Mouse (Mus musculus) E14TG2a.4 (cell line): ENCODE measurements at regions not wholly inside any gene's neighbourhood (a gene's known extent, or its start where the extent isn't known, plus 50 kb on each side); places are given as distances from the start of the nearest gene placed in this dataset.

Source experiments
- H3K27me3 ChIP-seq: 2 replicates; pipeline ENCODE4 v1.6.1; 2014; ENCODE audit warnings: low read length, control low read depth; ENCODE audit not compliant: insufficient read depth
- H3K36me3 ChIP-seq: 2 replicates; pipeline ENCODE4 v1.6.1; 2014; ENCODE audit warnings: low read length, control low read depth; ENCODE audit not compliant: insufficient read depth
- H3K4me1 ChIP-seq: replicated peaks from 2 replicates; pipeline ENCODE4 v1.6.1; 2014; ENCODE audit warnings: low read depth, low read length, control low read depth
- H3K4me3 ChIP-seq: replicated peaks from 2 replicates; pipeline ENCODE4 v1.5.1; 2014; ENCODE audit warnings: mild to moderate bottlenecking, low read length
- H3K9me3 ChIP-seq: 2 replicates; pipeline ENCODE4 v1.6.1; 2014; ENCODE audit warnings: low read length, control low read depth
- CTCF ChIP-seq: conservative IDR thresholded peaks from 2 replicates; pipeline ENCODE4 v1.5.1; 2014; ENCODE audit warnings: low read length
- NANOG ChIP-seq: IDR thresholded peaks from 2 replicates; pipeline ENCODE4 v1.6.1; 2014; ENCODE audit warnings: borderline replicate concordance, low read length, mixed read lengths
- POU5F1 ChIP-seq: IDR thresholded peaks from 2 replicates; pipeline ENCODE4 v1.6.1; 2014; ENCODE audit warnings: low read length, borderline replicate concordance

- H3K27me3 ChIP-seq: peaks cover 3% of the 10 kb centered on the region; the same call in 1 of the 2 replicates
- no peak overlapping the region for H3K4me3 ChIP-seq
- H3K4me1 ChIP-seq: peaks cover 7% of the 10 kb centered on the region; the same call in 1 of the 2 replicates
- H3K36me3 ChIP-seq: no peaks in the 10 kb centered on the region
- TF ChIP-seq POU5F1: no peak
- no peak for TF ChIP-seq CTCF
- TF ChIP-seq NANOG: no peak
- H3K9me3 ChIP-seq: peaks cover 12% of the 10 kb centered on the region
Measured at GRCm38 (mm10) chr9:40608596-40608995, 61.8 kb upstream of the Gm21915 start.

DNA sequence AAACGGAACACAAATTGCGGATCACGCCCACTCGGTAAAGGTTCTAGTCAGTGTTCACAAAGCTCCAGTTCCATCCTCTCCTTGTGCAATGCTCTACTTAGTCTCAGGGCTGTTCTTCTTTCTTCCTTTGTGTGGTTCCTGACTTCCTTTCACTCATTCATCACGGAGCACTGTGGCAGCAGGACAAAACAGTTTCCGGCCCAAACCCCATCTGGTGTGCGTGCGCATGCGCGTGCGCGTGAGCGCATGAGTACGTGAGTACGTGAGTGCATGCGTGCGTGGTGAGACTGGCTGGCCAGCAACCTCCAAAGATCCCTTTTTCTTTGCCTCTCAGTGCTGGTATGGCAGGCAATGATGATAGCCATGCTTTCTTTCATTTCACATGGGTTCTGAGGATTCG is 62.5 kb upstream of the Gm21915 start:
- Histone ChIP-seq H3K4me3 (no peak overlapping the region), H3K27me3 (peaks cover 3% of the 10 kb centered on the region; the same call in 1 of the 2 replicates), H3K36me3 (no peaks in the 10 kb centered on the region), H3K4me1 (peaks cover 4% of the 10 kb centered on the region; the same call in 1 of the 2 replicates), H3K9me3 (peaks cover 12% of the 10 kb centered on the region)
- TF ChIP-seq NANOG: no peak
- TF ChIP-seq POU5F1: no peak
- no peak for TF ChIP-seq CTCF

DNA sequence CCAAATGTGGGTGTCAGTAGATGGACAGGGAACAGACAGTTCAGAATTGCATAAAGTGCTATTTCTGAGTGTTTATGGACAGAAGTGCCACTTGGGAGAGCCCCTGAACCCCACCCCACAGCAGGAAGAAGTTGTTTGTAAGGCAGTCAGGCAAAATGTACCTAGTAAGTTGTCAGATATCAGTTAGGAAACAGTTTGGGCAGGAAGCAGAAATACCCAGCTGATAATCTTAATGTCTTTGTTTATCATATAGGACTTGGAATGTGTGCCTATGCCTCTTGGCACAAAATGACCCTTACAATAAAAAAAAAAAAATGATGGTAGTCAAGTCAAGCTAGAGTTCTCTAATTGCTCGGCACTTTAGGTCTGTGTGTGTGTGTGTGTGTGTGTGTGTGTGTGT is 66.9 kb upstream of the Gm21915 start:
- Histone ChIP-seq H3K4me1 (peaks cover 4% of the 10 kb centered on the region; the same call in 1 of the 2 replicates), H3K4me3 (no peak overlapping the region), H3K9me3 (no peaks in the 10 kb centered on the region), H3K36me3 (no peaks in the 10 kb centered on the region), H3K27me3 (no peaks in the 10 kb centered on the region)
- TF ChIP-seq NANOG (no peak), CTCF (no peak), POU5F1 (no peak)

DNA sequence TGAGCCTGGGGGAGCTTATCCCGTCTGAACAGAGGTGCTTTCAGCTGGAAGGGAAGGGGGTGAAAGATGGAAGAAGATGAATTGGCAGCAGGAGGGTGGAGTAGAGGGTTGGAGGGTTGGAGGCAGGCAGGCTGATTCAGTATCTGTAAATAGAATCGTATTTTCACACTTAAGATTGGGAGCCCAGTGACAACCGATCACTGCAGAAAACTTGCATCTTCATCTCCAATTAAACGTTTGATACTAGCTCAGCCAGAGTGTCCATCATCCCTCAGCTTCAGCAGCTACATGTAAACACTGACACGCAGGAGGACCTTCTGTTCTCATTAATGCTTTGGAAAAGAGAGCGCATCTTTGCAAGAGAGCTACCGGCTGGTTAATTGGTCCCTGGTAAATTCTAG is 67.2 kb upstream of the Gramd1b start:
- Histone ChIP-seq H3K4me1 (no peaks in the 10 kb centered on the region), H3K36me3 (no peaks in the 10 kb centered on the region), H3K9me3 (no peaks in the 10 kb centered on the region), H3K27me3 (no peaks in the 10 kb centered on the region), H3K4me3 (no peak overlapping the region)
- TF ChIP-seq CTCF (no peak), NANOG (no peak), POU5F1 (no peak)

GRCm38 (mm10) chr9:40587421-40587820 is 56.2 kb upstream of the Gramd1b start:
- Histone ChIP-seq H3K4me3 (no peak overlapping the region), H3K27me3 (no peaks in the 10 kb centered on the region), H3K4me1 (no peaks in the 10 kb centered on the region), H3K36me3 (no peaks in the 10 kb centered on the region), H3K9me3 (no peaks in the 10 kb centered on the region)
- TF ChIP-seq CTCF (no peak), POU5F1 (no peak), NANOG (no peak)

DNA sequence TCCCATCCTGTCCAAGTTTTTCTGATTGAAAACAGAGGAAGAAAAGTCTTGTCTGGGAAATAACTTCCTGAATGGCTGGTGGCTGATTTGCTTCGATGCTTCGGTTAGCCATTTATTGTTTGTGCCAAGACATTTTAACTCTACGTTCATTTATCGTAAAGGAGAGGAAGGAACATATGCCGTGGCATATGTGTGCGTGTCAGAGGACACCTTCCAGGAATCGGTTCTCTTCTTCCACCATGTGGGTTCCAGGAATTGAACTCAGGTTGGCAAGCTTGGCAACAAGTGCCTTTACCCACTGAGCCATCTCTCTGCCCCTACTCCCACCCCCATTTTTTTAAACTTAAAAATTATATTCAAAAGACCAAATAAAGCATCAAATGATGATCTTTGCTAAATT is 55.4 kb upstream of the Gramd1b start:
- H3K4me3 ChIP-seq: no peak overlapping the region
- TF ChIP-seq CTCF (no peak), NANOG (no peak), POU5F1 (no peak)
- peaks cover 6% of the 10 kb centered on the region for H3K9me3 ChIP-seq
- 0 out of 2 replicates have a peak, but pooled peaks cover 3% of the 10 kb centered on the region for H3K4me1 ChIP-seq
- no peaks in the 10 kb centered on the region for H3K27me3 ChIP-seq
- no peaks in the 10 kb centered on the region for H3K36me3 ChIP-seq

GRCm38 (mm10) chr9:40583554-40583953 is 52.4 kb upstream of the Gramd1b start:
- 0 out of 2 replicates have a peak, but pooled peaks cover 3% of the 10 kb centered on the region for H3K4me1 ChIP-seq
- H3K4me3 ChIP-seq: no peak overlapping the region
- H3K9me3 ChIP-seq: peaks cover 6% of the 10 kb centered on the region
- no peaks in the 10 kb centered on the region for H3K36me3 ChIP-seq
- TF ChIP-seq POU5F1 (no peak), CTCF (peak; percentile 82), NANOG (no peak)
- H3K27me3 ChIP-seq: no peaks in the 10 kb centered on the region

GRCm38 (mm10) chr9:40581854-40582253 is 50.7 kb upstream of the Gramd1b start:
- Histone ChIP-seq H3K27me3 (no peaks in the 10 kb centered on the region), H3K36me3 (no peaks in the 10 kb centered on the region), H3K4me1 (0 out of 2 replicates have a peak, but pooled peaks cover 3% of the 10 kb centered on the region), H3K4me3 (no peak overlapping the region), H3K9me3 (peaks cover 6% of the 10 kb centered on the region)
- no peak for TF ChIP-seq CTCF
- TF ChIP-seq NANOG: no peak
- no peak for TF ChIP-seq POU5F1
